Mouse (Mus musculus) forebrain, embryonic 14.5 days (tissue): Measurements from ENCODE around the gene Aldh1l1. TPM values are rescaled to one million over a fixed set of nuclear protein-coding genes. Genes with fewer than 3 reads are reported as not detected.

Source experiments
- ATAC-seq: fragments of 200-750 bp; cut with Nextera tagmentation; 2 replicates; pipeline ENCODE4 v1.8.0; 2017; ENCODE audit warnings: mild to moderate bottlenecking, moderate library complexity
- DNase-seq: peaks from one replicate; pipeline ENCODE4 v3.0.0-alpha.2; 2015; ENCODE audit warnings: low spot score
- H3K27ac ChIP-seq: fragments of 300-500 bp; sonication (generic); 2 replicates; pipeline ENCODE4 v1.5.1; 2014; ENCODE audit warnings: low read depth, mild to moderate bottlenecking, control low read depth, low read length, moderate library complexity
- H3K27me3 ChIP-seq: fragments of 300-500 bp; sonication (generic); replicated peaks from 2 replicates; pipeline ENCODE4 v1.6.1; 2014; ENCODE audit warnings: low read length, control low read depth, mixed read lengths; ENCODE audit not compliant: control insufficient read depth, insufficient read depth
- H3K36me3 ChIP-seq: fragments of 300-500 bp; sonication (generic); 2 replicates; pipeline ENCODE4 v1.6.1; 2014; ENCODE audit warnings: low read length, control low read depth; ENCODE audit not compliant: control insufficient read depth, insufficient read depth
- H3K4me1 ChIP-seq: fragments of 300-500 bp; sonication (generic); 2 replicates; pipeline ENCODE4 v1.6.1; 2014; ENCODE audit warnings: antibody characterized with exemption, low read length, control low read depth; ENCODE audit not compliant: control insufficient read depth, insufficient read depth
- H3K4me2 ChIP-seq: fragments of 300-500 bp; sonication (generic); 2 replicates; pipeline ENCODE4 v1.6.1; 2014; ENCODE audit warnings: mild to moderate bottlenecking, control low read depth, low read length
- H3K4me3 ChIP-seq: fragments of 300-500 bp; sonication (generic); 2 replicates; pipeline ENCODE4 v1.5.1; 2014; ENCODE audit warnings: low read depth, low read length, control low read depth
- H3K9ac ChIP-seq: fragments of 300-500 bp; sonication (generic); 2 replicates; pipeline ENCODE4 v1.6.1; 2014; ENCODE audit warnings: mild to moderate bottlenecking, low read length, control low read depth, moderate library complexity
- H3K9me3 ChIP-seq: fragments of 300-500 bp; sonication (generic); replicated peaks from 2 replicates; pipeline ENCODE4 v1.6.1; 2016; ENCODE audit warnings: low read length, control low read depth, mixed read lengths; ENCODE audit not compliant: control insufficient read depth
- WGBS: fragments of 180-500 bp; shearing (Covaris S2); extraction: QIAGEN DNeasy Blood & Tissue Kit; methylation state at CpG from one replicate; pipeline ENCODE4 v1.1.7; 2014; 5-methylcytosine and 5-hydroxymethylcytosine counted together
- polyA plus RNA-seq: library from polyadenylated mRNA; unstranded; fragments of >200 nt; fragmentation: Nextera tagmentation; extraction: Ambion mirVana; gene quantifications from 2 replicates; pipeline ENCODE4 v1.2.1, GENCODE M21; 2014

Aldh1l1 gene
- polyA plus RNA-seq, 1 experiment from 2014 or later = 15.8 TPM

DNA sequence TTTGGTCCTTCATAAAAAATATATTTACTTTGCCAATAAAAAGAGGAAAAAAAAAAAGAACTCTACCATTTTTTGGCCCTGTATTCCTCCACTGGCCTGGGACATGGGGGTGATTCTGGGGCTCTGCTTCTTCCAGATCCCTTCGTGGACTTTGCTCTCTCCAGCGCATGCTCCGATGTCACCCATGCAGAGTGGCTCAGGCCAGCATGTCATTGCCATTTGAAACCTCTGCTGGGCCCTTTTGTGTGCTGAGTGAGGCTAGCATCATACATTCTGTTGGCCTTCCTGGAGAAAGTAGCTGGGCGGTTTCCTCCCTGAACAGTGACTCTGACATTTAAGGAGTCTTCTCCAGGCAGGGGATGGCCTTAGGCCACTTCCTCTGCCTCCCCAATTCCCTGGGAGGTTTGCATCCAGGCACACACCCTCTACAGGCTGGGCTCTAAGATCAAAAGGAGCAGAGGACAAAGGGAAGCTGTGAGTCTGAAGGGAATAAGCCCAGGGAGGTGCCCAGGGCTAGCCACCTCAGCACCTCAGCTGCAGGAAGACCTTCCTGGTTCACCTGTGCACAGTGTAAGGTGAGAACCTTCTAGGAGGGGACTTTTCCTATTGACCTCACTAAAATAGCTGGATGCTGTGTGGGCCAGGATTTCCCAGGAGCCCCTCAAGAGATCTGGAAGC is 10.9 kb upstream of the Aldh1l1 start:
- 81% methylated on average over 4 of the region's 4 CpGs for WGBS
- ATAC-seq = no peak

DNA sequence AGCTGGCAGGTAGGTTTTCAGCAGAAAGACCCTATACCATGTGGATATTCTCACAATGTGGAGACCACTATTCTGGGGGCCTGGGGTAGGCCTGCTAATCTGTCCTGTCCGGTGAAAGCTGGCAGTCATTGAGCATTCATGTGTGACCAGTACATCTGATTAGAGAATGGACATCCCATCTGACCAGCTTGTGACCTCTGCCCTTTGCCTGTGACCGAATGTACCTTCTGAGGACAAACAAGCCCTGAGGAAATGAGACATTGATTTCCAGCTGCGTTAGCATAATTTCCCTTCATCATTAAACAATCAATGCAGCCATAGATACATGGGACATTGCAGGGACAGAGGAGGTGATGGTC is 10.4 kb upstream of the Aldh1l1 start:
- H3K4me2 ChIP-seq = no peak overlapping the region
- H3K9ac ChIP-seq = no peak overlapping the region
- no peak for DNase-seq
- H3K27ac ChIP-seq = no peak overlapping the region
- H3K4me1 ChIP-seq = no peaks in the 10 kb centered on the region
- ATAC-seq = no peak
- no peaks in the 10 kb centered on the region for H3K9me3 ChIP-seq
- no peaks in the 10 kb centered on the region for H3K27me3 ChIP-seq
- H3K4me3 ChIP-seq = no peak overlapping the region
- 83% methylated on average over 3 of the region's 3 CpGs for WGBS
- no peaks in the 10 kb centered on the region for H3K36me3 ChIP-seq

More for the DNA sequence above, 10.9 kb upstream of the Aldh1l1 start:
- no peak overlapping the region for H3K4me3 ChIP-seq
- no peak for DNase-seq
- no peak overlapping the region for H3K27ac ChIP-seq
- no peaks in the 10 kb centered on the region for H3K36me3 ChIP-seq
- H3K4me2 ChIP-seq = no peak overlapping the region
- no peaks in the 10 kb centered on the region for H3K9me3 ChIP-seq
- H3K4me1 ChIP-seq = no peaks in the 10 kb centered on the region
- H3K9ac ChIP-seq = no peak overlapping the region
- H3K27me3 ChIP-seq = no peaks in the 10 kb centered on the region

DNA sequence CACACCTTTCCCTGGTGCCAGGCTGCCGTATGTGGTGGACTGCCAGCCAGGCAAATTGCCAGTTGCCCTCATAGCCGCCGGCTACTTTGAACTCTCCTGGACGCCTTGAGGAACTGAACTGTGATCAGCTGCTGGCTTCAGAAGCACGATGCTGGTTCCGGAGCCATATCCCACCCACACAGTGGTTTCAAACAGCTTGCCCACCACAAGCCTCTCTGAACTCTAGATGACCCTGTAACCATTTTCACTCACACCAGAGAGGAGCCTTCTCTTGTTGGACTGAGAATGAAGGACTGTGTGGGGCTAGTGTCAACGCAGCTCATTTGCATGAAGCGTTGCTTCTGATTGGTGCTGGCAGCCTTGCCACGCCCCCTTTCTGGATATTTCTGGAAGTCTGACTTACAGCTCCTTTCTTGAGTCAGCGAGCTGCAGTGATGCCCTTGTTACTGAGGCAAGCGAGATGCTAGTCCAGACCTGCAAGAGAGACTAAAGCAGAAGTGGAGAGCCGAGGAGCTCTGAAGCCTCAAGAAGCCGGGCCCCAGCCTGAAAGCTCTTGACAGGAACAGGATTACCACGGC is 9.2 kb upstream of the Aldh1l1 start:
- Histone ChIP-seq H3K9me3 (no peaks in the 10 kb centered on the region), H3K9ac (no peak overlapping the region)
- peak; percentile 40; the same call in 1 of the 2 replicates for ATAC-seq

DNA sequence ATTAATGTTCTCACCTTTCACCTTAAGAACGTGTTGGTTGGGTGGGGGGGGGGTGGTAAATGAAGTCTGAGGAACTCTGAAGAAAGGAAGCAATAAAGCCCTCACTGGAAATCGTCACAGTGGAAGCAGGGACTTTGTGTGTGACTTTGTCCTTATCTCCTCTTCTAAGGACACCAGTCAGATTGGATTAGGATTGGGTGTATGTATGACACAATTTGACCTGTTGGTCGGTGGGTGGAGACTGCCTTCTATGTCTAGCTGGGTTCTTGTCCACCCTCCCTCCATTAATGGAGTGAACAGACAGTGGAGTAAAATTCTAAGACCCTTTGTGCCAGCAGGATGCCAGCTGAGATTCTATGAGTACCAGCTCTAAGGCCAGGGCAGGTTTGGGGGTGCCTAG is 2.0 kb upstream of the Aldh1l1 start:
- Histone ChIP-seq H3K36me3 (no peaks in the 10 kb centered on the region), H3K9me3 (no peaks in the 10 kb centered on the region), H3K4me3 (no peak overlapping the region), H3K9ac (no peak overlapping the region), H3K27me3 (no peaks in the 10 kb centered on the region), H3K4me2 (no peak overlapping the region), H3K27ac (no peak overlapping the region), H3K4me1 (no peaks in the 10 kb centered on the region)
- no peak for DNase-seq
- ATAC-seq = no peak
- 77% methylated on average over 3 of the region's 3 CpGs for WGBS

More for the DNA sequence above, 9.2 kb upstream of the Aldh1l1 start:
- Histone ChIP-seq H3K4me3 (no peak overlapping the region), H3K27ac (no peak overlapping the region), H3K4me1 (no peaks in the 10 kb centered on the region), H3K36me3 (no peaks in the 10 kb centered on the region), H3K4me2 (no peak overlapping the region), H3K27me3 (no peaks in the 10 kb centered on the region)
- whole genome bisulfite sequencing = 59% methylated on average over 14 of the region's 14 CpGs
- DNase-seq = peak; percentile 23

DNA sequence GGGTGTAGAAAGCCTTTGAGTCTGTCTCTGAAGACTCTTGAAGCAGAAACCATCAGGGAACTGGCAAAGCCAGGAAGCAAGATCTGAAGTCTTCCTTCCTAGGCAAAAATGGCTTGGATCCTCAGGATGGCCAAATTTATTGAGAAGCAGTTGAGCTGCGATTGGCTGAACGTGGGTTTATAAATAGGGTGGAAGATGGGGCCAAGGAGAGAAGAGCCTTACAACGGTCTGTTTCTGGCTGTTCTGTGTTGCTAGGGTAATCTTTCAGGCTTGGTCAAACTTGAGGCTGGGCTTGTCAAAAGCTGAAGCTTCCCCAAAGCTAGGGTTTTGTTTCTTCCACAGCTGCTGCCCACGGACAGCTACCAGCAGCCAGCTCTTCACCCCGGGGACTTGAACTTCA is 1.4 kb upstream of the Aldh1l1 start:
- H3K9me3 ChIP-seq = no peaks in the 10 kb centered on the region
- H3K4me1 ChIP-seq = no peaks in the 10 kb centered on the region
- ATAC-seq (no peak), DNase-seq (no peak)
- H3K4me2 ChIP-seq = no peak overlapping the region
- no peak overlapping the region for H3K9ac ChIP-seq
- H3K27me3 ChIP-seq = no peaks in the 10 kb centered on the region
- no peak overlapping the region for H3K27ac ChIP-seq
- 78% methylated on average over 5 of the region's 5 CpGs for WGBS
- H3K4me3 ChIP-seq = no peak overlapping the region
- no peaks in the 10 kb centered on the region for H3K36me3 ChIP-seq

DNA sequence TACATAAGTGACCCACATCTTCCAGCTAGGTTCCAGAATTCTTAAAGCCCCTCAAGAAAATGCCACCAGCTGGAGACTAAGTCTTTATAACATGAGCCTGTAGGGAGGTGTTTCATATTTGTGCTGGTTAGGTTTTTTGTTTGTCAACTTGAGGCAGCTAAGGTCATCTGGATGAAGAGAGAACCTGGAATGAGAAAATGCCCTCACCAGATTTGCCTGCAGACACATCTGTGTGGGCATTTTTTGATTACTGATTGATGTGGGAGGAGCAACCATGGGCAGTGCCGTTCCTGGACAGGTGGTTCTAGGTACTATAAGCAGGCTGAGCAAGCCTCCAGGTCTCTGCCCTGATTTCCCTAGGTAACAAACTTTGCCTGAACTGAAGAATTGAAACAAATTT is 1.3 kb downstream of the Aldh1l1 start:
- Histone ChIP-seq H3K9me3 (no peaks in the 10 kb centered on the region), H3K4me2 (no peak overlapping the region), H3K4me3 (no peak overlapping the region), H3K27me3 (no peaks in the 10 kb centered on the region), H3K4me1 (no peaks in the 10 kb centered on the region), H3K36me3 (no peaks in the 10 kb centered on the region), H3K9ac (no peak overlapping the region), H3K27ac (no peak overlapping the region)
- 97% methylated on average over 1 of the region's 1 CpGs for WGBS
- DNase-seq = no peak
- ATAC-seq = no peak

DNA sequence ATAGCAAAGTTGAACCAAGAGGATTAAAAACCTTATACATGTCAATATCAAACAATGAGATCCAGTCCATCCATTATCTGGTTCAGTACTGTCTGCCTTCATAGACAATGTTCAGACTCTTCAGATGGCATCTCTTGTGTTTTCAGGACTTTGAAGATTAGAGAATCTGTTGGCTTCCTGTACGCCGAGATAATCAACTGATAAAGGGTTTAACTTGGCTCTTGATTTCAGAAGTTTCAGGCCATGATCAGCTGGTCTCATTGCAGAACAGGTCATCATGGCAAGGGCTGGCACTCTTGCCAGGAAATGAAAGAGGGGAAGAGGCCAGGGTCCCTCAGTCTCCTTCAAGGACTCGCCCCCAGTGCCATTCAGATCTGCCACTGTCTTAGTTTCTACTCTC is 3.3 kb downstream of the Aldh1l1 start:
- Histone ChIP-seq H3K4me1 (no peaks in the 10 kb centered on the region), H3K27ac (no peak overlapping the region), H3K4me2 (no peak overlapping the region), H3K9me3 (no peaks in the 10 kb centered on the region), H3K27me3 (no peaks in the 10 kb centered on the region), H3K36me3 (no peaks in the 10 kb centered on the region), H3K4me3 (no peak overlapping the region), H3K9ac (no peak overlapping the region)
- WGBS = 93% methylated on average over 3 of the region's 3 CpGs
- DNase-seq (no peak), ATAC-seq (no peak)

DNA sequence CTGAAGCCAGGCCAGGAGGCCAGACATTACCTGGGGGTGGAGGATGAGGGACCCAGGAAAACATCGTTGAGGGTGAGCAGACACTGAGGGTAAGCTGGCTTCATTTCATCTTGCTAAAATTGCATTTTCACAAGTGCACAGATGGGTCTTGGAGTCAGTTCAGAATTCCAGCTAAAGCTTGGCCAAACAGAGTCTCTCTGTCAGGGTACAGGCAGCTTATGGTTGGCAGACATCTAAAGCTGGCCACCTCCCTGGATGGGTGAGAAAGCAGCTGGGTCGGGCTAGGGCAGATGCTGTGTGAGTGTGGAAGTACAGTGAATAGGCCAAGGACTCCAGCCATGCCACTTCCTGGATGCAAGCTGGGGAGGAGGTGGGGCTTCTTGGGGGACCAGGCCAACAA is 4.7 kb downstream of the Aldh1l1 start:
- H3K4me1 ChIP-seq = peaks cover 5% of the 10 kb centered on the region; the same call in 1 of the 2 replicates
- H3K27ac ChIP-seq = no peak overlapping the region
- ATAC-seq = peak; percentile 70
- H3K36me3 ChIP-seq = no peaks in the 10 kb centered on the region
- H3K4me2 ChIP-seq = no peak overlapping the region
- H3K27me3 ChIP-seq = no peaks in the 10 kb centered on the region
- H3K9me3 ChIP-seq = no peaks in the 10 kb centered on the region
- H3K4me3 ChIP-seq = no peak overlapping the region
- no peak overlapping the region for H3K9ac ChIP-seq
- peak; percentile 71 for DNase-seq
- 59% methylated on average over 2 of the region's 2 CpGs for WGBS

DNA sequence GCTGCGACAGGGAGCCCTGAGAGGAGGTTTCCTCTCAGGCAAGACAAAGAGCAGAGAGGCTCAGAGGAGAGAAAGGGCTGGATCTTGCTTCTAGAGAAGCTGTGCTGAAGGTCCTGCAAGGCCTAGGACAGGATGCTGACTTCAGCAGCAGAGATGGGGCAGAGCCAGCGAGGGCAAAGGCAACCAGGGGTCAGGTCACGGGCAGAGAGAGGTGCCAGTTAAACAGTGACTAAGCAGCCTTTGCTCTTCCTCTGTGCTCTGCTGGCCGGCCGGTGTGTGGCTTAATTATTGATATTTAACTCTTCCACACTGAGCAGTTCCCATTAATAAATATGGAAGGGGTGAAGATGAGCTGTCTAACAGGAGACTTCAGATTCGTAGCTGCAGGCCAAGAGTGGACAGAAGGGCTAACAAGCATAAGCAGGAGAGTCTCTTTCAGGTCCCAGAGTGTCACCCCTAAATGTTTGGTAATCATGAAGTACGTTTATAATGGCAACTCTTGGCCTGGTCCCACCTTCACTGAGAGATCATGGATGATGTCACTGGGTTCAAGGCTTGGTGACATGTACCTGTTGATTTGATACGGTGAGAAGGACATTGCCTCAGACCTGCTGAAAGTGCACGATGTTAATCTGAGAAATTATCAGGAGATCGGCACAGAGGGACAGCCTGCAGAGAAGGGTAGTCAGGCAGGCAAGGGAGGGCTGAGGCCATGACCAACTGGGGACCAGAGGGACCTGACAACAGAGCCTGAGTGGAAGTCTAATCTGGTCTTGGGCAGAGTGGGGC is 5.9 kb downstream of the Aldh1l1 start:
- Histone ChIP-seq H3K27ac (no peak overlapping the region), H3K4me2 (no peak overlapping the region), H3K4me1 (peaks cover 5% of the 10 kb centered on the region; the same call in 1 of the 2 replicates), H3K36me3 (no peaks in the 10 kb centered on the region), H3K27me3 (no peaks in the 10 kb centered on the region), H3K9ac (no peak overlapping the region), H3K9me3 (no peaks in the 10 kb centered on the region), H3K4me3 (no peak overlapping the region)
- DNase-seq (no peak), ATAC-seq (no peak)
- 90% methylated on average over 10 of the region's 10 CpGs for WGBS
